Mouse (Mus musculus) cerebellum, adult 2 months (tissue): ENCODE measurements around the gene Lrrc49.

Experiments used
- CTCF ChIP-seq: fragments of 200-500 bp; IDR thresholded peaks from 2 replicates; pipeline ENCODE4 v1.5.1; 2011; ENCODE audit warnings: low read depth, mild to moderate bottlenecking, control low read depth, low read length, moderate library complexity, borderline replicate concordance; ENCODE audit not compliant: insufficient read depth
- POLR2A ChIP-seq: fragments of 200-500 bp; IDR thresholded peaks from 2 replicates; pipeline ENCODE4 v1.6.1; 2011; ENCODE audit warnings: low read length, control low read depth, borderline replicate concordance; ENCODE audit not compliant: insufficient read depth

GRCm38 (mm10) chr9:60527836-60528235, 160.1 kb downstream of the Lrrc49 start:
- TF ChIP-seq CTCF (no peak), POLR2A (no peak)
